Mouse (Mus musculus) spleen, adult 12 weeks (tissue): ENCODE results near the gene H2-D1.

Experiments used
- DNase-seq: peaks from one replicate; pipeline ENCODE4 v3.0.0; 2022; ENCODE audit warnings: low spot score

H2-D1 gene

GRCm38 (mm10) chr17:35240384-35241304 lies 21.9 kb upstream of the H2-D1 start:
- DNase-seq = no peak

- peak; percentile 95 for DNase-seq
Measured at GRCm38 (mm10) chr17:35241305-35242014, 21.1 kb upstream of the H2-D1 start, which contains the start of gene Ddx39b. Gene Ddx39b (plus strand): TSS chr17:35241746.

GRCm38 (mm10) chr17:35242015-35242941 lies 20.3 kb upstream of the H2-D1 start:
- DNase-seq = peak; percentile 49

GRCm38 (mm10) chr17:35243086-35243485 lies 19.4 kb upstream of the H2-D1 start:
- no peak for DNase-seq

GRCm38 (mm10) chr17:35244999-35245398 lies 17.5 kb upstream of the H2-D1 start:
- DNase-seq = no peak

- DNase-seq = no peak
Measured at GRCm38 (mm10) chr17:35245731-35246623, 16.6 kb upstream of the H2-D1 start.

GRCm38 (mm10) chr17:35247144-35247543 lies 15.4 kb upstream of the H2-D1 start:
- DNase-seq = no peak

- no peak for DNase-seq
Measured at GRCm38 (mm10) chr17:35248986-35249385, 13.5 kb upstream of the H2-D1 start.

GRCm38 (mm10) chr17:35249451-35250197 lies 12.9 kb upstream of the H2-D1 start:
- no peak for DNase-seq

- no peak for DNase-seq
Measured at GRCm38 (mm10) chr17:35250348-35251120, 12.0 kb upstream of the H2-D1 start.

GRCm38 (mm10) chr17:35251162-35251719 lies 11.3 kb upstream of the H2-D1 start:
- DNase-seq = no peak

- DNase-seq = no peak
Measured at GRCm38 (mm10) chr17:35251981-35252380, 10.5 kb upstream of the H2-D1 start.

GRCm38 (mm10) chr17:35252619-35253292 lies 9.8 kb upstream of the H2-D1 start:
- DNase-seq = no peak

GRCm38 (mm10) chr17:35253293-35254093 lies 9.0 kb upstream of the H2-D1 start:
- DNase-seq = no peak

GRCm38 (mm10) chr17:35254241-35255098 lies 8.1 kb upstream of the H2-D1 start:
- DNase-seq = peak; percentile 66

- no peak for DNase-seq
Measured at GRCm38 (mm10) chr17:35255301-35255700, 7.2 kb upstream of the H2-D1 start.

- no peak for DNase-seq
Measured at GRCm38 (mm10) chr17:35255704-35256103, 6.8 kb upstream of the H2-D1 start.
